Mouse (Mus musculus): ENCODE results near the gene Fut2. TPM values are rescaled to one million over a fixed set of nuclear protein-coding genes. Genes with fewer than 3 reads are reported as not detected.
A peak's percentile ranks its signal among the peaks of the same experiment; 100 is the strongest.

The Fut2 gene
- total RNA-seq, 2 experiments from 2014 or later = 0.24 TPM; not detected in 1

- no peak for ATAC-seq (replicated peaks; ENCODE audit: poor library complexity, severe bottlenecking)
These were observed 37.4 kb upstream of the Fut2 start for GRCm38 (mm10) chr7:45703521-45704033.

GRCm38 (mm10) chr7:45702809-45703520 is 36.8 kb upstream of the Fut2 start:
- no peak for ATAC-seq (replicated peaks; ENCODE audit: poor library complexity, severe bottlenecking)

DNA sequence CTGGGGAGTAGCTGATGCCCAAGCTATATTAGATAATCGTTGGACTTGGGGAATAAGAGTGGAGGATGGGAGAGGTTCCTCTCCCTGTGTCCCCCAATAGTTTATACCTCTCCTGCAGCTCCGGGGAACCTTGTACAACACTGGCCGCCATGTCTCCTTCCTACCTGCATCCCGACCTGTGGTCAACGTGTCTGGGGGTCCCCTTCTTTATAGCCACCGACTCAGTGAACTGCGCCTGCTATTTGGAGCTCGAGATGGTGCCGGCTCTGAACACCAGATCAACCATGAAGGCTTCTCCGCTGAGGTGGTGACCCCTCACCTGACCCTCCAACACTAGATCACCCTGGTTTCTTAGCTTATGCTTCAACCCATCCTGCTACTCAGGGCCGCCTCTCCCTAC is 36.1 kb upstream of the Fut2 start:
- ATAC-seq (replicated peaks; ENCODE audit: poor library complexity, severe bottlenecking) = no peak

DNA sequence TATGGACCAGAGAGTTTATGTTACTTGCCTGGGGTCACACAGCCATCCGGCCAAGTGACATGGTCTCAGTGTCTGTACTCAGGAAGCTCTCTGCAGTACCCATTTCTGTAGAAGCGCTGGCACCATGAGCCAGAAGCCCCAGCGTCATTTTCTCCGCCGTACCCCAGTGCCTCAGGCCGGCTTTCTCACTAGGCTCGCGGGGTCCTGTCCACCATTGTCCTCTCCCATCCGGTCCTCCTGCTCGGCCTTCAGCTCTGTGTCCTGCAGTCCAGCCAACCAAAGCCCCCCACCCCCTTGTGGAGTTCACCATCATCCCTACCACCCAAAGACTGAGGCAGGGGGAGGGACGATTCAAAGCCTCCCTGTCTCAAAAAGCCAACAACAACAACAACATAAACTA is 35.4 kb upstream of the Fut2 start:
- ATAC-seq (replicated peaks; ENCODE audit: poor library complexity, severe bottlenecking) = no peak

GRCm38 (mm10) chr7:45701072-45701471 is 34.9 kb upstream of the Fut2 start:
- no peak for ATAC-seq (replicated peaks; ENCODE audit: poor library complexity, severe bottlenecking)

DNA sequence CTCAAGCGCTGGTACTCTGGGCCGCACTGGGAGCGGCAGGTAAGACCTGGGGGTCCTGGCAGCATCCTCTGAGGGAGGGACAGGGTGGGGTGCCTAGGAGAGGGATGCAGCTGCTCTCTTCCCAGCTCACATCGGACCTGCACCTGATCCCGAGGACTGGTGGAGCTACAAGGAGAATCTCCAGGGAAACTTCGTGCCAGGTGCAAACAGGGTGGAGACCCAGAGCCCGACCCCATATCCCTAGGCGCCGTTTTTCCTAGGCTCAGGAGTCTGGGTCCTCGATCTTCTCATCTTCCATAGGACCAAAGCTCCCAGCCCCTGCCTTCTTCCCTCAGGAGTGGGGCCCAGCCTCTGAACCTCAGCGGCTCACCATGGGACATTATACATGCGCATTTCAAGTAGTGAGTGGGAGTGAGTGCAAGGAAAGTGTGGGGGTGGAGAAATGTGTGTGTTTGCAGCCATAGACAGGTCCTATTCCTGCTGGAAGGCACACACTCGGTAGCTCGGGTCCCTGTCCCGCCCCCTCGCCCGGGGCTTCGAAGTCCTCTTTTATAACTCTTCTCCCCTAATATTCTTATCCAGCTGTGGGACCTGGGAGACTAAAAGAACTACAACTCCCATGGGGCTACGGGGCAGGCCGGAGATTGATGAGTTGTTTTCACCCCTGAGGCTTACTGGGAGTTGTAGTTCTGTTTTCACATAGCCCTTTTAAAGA is 34.3 kb upstream of the Fut2 start:
- ATAC-seq (replicated peaks; ENCODE audit: poor library complexity, severe bottlenecking) = 0 out of 2 replicates have a peak, but pooled peaks have one; percentile 11

- no peak for ATAC-seq (replicated peaks; ENCODE audit: poor library complexity, severe bottlenecking)
These were observed 33.4 kb upstream of the Fut2 start, which contains the start of gene Car11 for GRCm38 (mm10) chr7:45699523-45700141. TSS of gene Car11 (plus strand) at chr7:45699843.

DNA sequence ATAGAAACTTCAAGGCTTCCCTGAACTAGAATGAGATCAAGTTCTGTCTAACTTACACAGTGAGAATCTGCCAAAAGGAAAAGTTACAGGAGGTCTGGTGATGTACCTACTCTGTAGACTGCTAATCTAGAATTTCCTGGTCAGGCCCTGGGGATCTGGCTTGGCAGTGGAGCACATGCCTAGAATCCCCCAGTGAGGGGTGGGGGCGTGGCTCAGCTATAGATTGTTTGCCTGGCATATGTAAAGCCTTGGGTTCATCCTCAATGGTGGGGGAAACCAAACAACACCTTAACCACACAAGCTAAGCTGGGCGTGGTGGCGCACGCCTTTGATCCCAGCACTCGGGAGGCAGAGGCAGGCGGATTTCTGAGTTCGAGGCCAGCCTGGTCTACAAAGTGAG is 31.7 kb upstream of the Fut2 start:
- ATAC-seq (replicated peaks; ENCODE audit: poor library complexity, severe bottlenecking) = no peak

- ATAC-seq (replicated peaks; ENCODE audit: poor library complexity, severe bottlenecking) = no peak
These were observed 28.9 kb upstream of the Fut2 start for GRCm38 (mm10) chr7:45695098-45695497.

DNA sequence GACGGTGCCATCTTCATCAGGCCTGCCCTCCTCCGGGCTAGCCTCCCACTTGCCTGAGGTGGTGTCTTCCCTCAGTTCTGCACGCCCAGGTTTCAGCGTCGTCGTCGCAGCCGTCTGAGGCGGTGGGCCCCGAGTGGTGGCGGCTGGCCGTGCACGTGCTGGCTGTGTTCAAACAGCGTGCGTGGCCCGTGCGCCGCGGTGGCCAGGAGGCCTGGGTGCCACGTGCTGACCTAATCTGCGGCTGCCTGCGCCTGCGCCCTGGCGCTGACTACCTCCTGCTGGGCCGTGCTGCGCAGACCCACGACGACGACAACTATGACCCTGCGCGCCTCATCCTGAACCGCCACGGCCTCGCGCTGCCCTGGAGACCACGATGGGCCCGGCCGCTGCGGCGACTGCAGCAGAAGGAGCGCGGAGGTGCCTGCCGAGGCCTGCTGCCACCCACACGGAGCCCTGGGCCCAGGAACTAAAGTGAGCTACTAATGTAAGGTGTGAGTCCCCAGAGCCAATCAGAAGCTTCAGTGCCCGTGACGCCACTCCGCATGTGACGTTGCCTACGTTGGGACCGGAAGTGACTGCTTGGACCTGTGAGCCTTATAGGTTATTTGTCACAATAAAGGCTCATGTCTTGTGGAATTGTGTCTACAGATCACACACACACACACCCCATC is 27.9 kb upstream of the Fut2 start, which contains the start of gene Sec1:
Gene Sec1, minus strand, starts transcription at position 482 of the 671 bp plus-strand sequence.
- no peak for ATAC-seq (replicated peaks; ENCODE audit: poor library complexity, severe bottlenecking)

DNA sequence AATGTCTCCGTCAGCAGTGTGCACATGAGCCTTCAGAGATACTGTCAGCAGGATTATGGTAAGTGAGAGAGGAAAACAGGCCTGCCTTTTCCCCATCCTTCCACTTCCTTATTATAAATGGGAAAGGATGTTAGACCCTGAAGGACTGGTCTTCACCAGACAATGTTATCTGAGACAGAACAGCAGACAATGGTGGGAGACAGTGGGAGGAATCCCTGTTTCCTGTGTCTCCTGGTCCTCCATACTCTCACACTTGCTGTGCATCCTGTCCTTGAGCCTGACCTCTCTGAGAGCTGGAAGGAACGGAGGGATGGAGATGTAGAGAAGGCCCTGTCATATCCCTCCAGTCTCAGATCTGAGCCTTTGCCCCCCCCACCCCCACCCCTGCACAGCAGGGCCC is 26.2 kb upstream of the Fut2 start:
- ATAC-seq (replicated peaks; ENCODE audit: poor library complexity, severe bottlenecking) = no peak

- ATAC-seq (replicated peaks; ENCODE audit: poor library complexity, severe bottlenecking) = no peak
These were observed 23.6 kb upstream of the Fut2 start for GRCm38 (mm10) chr7:45689800-45690199.

GRCm38 (mm10) chr7:45689099-45689498 is 22.9 kb upstream of the Fut2 start:
- ATAC-seq (replicated peaks; ENCODE audit: poor library complexity, severe bottlenecking) = peak; percentile 66

- ATAC-seq (replicated peaks; ENCODE audit: poor library complexity, severe bottlenecking) = no peak
These were observed 20.6 kb upstream of the Fut2 start for GRCm38 (mm10) chr7:45686841-45687240.

GRCm38 (mm10) chr7:45685811-45686210 is 19.6 kb upstream of the Fut2 start:
- ATAC-seq (replicated peaks; ENCODE audit: poor library complexity, severe bottlenecking) = no peak

DNA sequence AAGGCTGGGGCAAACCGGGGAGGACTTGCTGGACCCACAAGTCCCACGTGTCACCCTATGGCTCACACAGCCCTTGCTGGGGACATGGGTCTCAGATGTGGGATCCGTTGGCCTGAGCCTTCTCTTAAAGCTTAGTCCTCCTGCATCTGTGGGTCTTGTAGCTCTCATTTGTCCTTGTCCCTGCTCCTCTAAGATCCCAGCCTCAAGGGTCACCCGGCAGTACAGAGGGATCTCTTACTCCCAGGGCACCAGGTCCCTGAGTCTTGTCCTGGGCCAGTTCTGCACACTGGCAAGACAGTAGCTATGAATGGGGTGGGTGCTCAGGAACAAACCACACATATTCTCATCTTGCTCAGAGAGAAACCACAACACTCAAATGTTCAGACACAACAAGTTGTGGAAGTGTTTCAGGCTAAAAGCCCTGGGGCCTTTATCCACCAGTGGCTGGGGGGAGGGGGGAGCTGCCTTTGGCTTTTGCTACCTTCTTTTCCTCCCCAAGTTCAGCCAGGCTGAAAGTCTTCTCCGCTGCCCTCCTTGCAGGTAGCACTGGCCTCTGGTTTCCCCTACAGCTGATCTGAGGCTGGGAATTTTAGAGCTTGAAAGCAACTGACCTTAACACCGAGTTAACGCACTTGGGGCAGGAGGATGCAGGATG is 17.3 kb upstream of the Fut2 start, which contains the start of gene Ntn5:
Gene Ntn5, plus strand, starts transcription at position 627 of the 655 bp plus-strand sequence.
- ATAC-seq (replicated peaks; ENCODE audit: poor library complexity, severe bottlenecking) = no peak

GRCm38 (mm10) chr7:45682144-45683126 is 16.2 kb upstream of the Fut2 start:
- peak; percentile 84 for ATAC-seq (replicated peaks; ENCODE audit: poor library complexity, severe bottlenecking)

- ATAC-seq (replicated peaks; ENCODE audit: poor library complexity, severe bottlenecking) = 0 out of 2 replicates have a peak, but pooled peaks have one; percentile 18
These were observed 15.0 kb upstream of the Fut2 start for GRCm38 (mm10) chr7:45681046-45681736.

Data from granulocyte monocyte progenitor cell, adult 5-6 weeks (primary cell).